Mouse (Mus musculus): Measurements from ENCODE around the gene Gm45808.
A peak's percentile ranks its signal among the peaks of the same experiment; 100 is the strongest.
"Not testable (repeated sequence)": the region's sequence is repeated elsewhere in the genome, so short reads cannot be mapped to it uniquely, and the experiment has no call there.

Gm45808 gene

GRCm38 (mm10) chr7:45509181-45509882 lies 22.7 kb upstream of the Gm45808 start:
- DNase-seq (ENCODE audit: low spot score): no peak

GRCm38 (mm10) chr7:45508561-45508960 lies 21.9 kb upstream of the Gm45808 start:
- DNase-seq (ENCODE audit: low spot score): no peak

- DNase-seq (ENCODE audit: low spot score): no peak
Measured at GRCm38 (mm10) chr7:45507583-45507982, 21.0 kb upstream of the Gm45808 start.

GRCm38 (mm10) chr7:45498427-45498826 lies 11.8 kb upstream of the Gm45808 start:
- DNase-seq (ENCODE audit: low spot score): no peak

- no peak for DNase-seq (ENCODE audit: low spot score)
Measured at GRCm38 (mm10) chr7:45494548-45494947, 7.9 kb upstream of the Gm45808 start.

- DNase-seq (ENCODE audit: low spot score): no peak
Measured at GRCm38 (mm10) chr7:45492951-45493350, 6.3 kb upstream of the Gm45808 start.

GRCm38 (mm10) chr7:45492225-45492844 lies 5.7 kb upstream of the Gm45808 start:
- no peak for DNase-seq (ENCODE audit: low spot score)

GRCm38 (mm10) chr7:45491264-45491663 lies 4.7 kb upstream of the Gm45808 start:
- no peak for DNase-seq (ENCODE audit: low spot score)

GRCm38 (mm10) chr7:45490822-45491221 lies 4.2 kb upstream of the Gm45808 start:
- DNase-seq (ENCODE audit: low spot score): no peak

- no peak for DNase-seq (ENCODE audit: low spot score)
Measured at GRCm38 (mm10) chr7:45489578-45489977, 3.0 kb upstream of the Gm45808 start.

- DNase-seq (ENCODE audit: low spot score): no peak
Measured at GRCm38 (mm10) chr7:45488293-45489204, 1.9 kb upstream of the Gm45808 start, which contains the start of gene Dhdh. Dhdh (minus strand) TSS chr7:45488805.

GRCm38 (mm10) chr7:45487861-45488292 lies 1.3 kb upstream of the Gm45808 start:
- DNase-seq (ENCODE audit: low spot score): no peak

- no peak for DNase-seq (ENCODE audit: low spot score)
Measured at GRCm38 (mm10) chr7:45486158-45486557, 453 bp downstream of the Gm45808 start.

- DNase-seq (ENCODE audit: low spot score): not testable (repeated sequence)
Measured at GRCm38 (mm10) chr7:45484985-45485384, 1.6 kb downstream of the Gm45808 start.

GRCm38 (mm10) chr7:45482166-45482565 lies 4.4 kb downstream of the Gm45808 start:
- DNase-seq (ENCODE audit: low spot score): no peak

- peak; percentile 78 for DNase-seq (ENCODE audit: low spot score)
Measured at GRCm38 (mm10) chr7:45481374-45481927, 5.2 kb downstream of the Gm45808 start, which contains the start of gene Tulp2. Tulp2 (plus strand) TSS chr7:45481877.

- DNase-seq (ENCODE audit: low spot score): not testable (repeated sequence)
Measured at GRCm38 (mm10) chr7:45480310-45480709, 6.3 kb downstream of the Gm45808 start.

- DNase-seq (ENCODE audit: low spot score): no peak
Measured at GRCm38 (mm10) chr7:45478774-45479173, 7.8 kb downstream of the Gm45808 start.

GRCm38 (mm10) chr7:45477003-45477402 lies 9.6 kb downstream of the Gm45808 start:
- no peak for DNase-seq (ENCODE audit: low spot score)

- no peak for DNase-seq (ENCODE audit: low spot score)
Measured at GRCm38 (mm10) chr7:45476453-45476852, 10.2 kb downstream of the Gm45808 start.

GRCm38 (mm10) chr7:45475291-45475969 lies 11.2 kb downstream of the Gm45808 start:
- DNase-seq (ENCODE audit: low spot score): no peak

- DNase-seq (ENCODE audit: low spot score): peak; percentile 82
Measured at GRCm38 (mm10) chr7:45470869-45471268, 15.7 kb downstream of the Gm45808 start.
